Mouse (Mus musculus): ENCODE data around the gene Med8. TPM values are rescaled to one million over a fixed set of nuclear protein-coding genes. Genes with fewer than 3 reads are reported as not detected.

Gene Med8
- total RNA-seq, 2 experiments from 2014 or later = 76.5 to 78.8 TPM

- DNase-seq (ENCODE audit: low spot score in 2 of 2) = no peak
Observed at GRCm38 (mm10) chr4:118413553-118413952, 4.4 kb downstream of the Med8 start.

GRCm38 (mm10) chr4:118415779-118416178, 6.6 kb downstream of the Med8 start:
- no peak for DNase-seq (ENCODE audit: low spot score in 2 of 2)

- no peak for DNase-seq (ENCODE audit: low spot score in 2 of 2)
Observed at GRCm38 (mm10) chr4:118416329-118416728, 7.2 kb downstream of the Med8 start.

- no peak for DNase-seq (ENCODE audit: low spot score in 2 of 2)
Observed at GRCm38 (mm10) chr4:118417112-118417797, 8.1 kb downstream of the Med8 start.

- DNase-seq (ENCODE audit: low spot score in 2 of 2) = no peak
Observed at GRCm38 (mm10) chr4:118421384-118421783, 12.2 kb downstream of the Med8 start.

GRCm38 (mm10) chr4:118424541-118425160, 15.5 kb downstream of the Med8 start:
- no peak for DNase-seq (ENCODE audit: low spot score in 2 of 2)

- DNase-seq (ENCODE audit: low spot score in 2 of 2) = no peak
Observed at GRCm38 (mm10) chr4:118425374-118425773, 16.2 kb downstream of the Med8 start.

GRCm38 (mm10) chr4:118427415-118427767, 18.3 kb downstream of the Med8 start:
- no peak for DNase-seq (ENCODE audit: low spot score in 2 of 2)

GRCm38 (mm10) chr4:118427768-118428451, 18.8 kb downstream of the Med8 start, which contains the start of gene Elovl1:
Elovl1 (plus strand) TSS chr4:118428093.
- peak; percentile 77 to 84 for DNase-seq (ENCODE audit: low spot score in 2 of 2)

GRCm38 (mm10) chr4:118428531-118429214, 19.5 kb downstream of the Med8 start:
- DNase-seq (ENCODE audit: low spot score in 2 of 2) = no peak

- no peak for DNase-seq (ENCODE audit: low spot score in 2 of 2)
Observed at GRCm38 (mm10) chr4:118429215-118429895, 20.2 kb downstream of the Med8 start.

- DNase-seq (ENCODE audit: low spot score in 2 of 2) = no peak
Observed at GRCm38 (mm10) chr4:118432332-118432731, 23.2 kb downstream of the Med8 start.

GRCm38 (mm10) chr4:118436820-118437603, 27.9 kb downstream of the Med8 start, which contains the start of gene Cdc20:
Cdc20 (minus strand) TSS chr4:118437352.
- DNase-seq (ENCODE audit: low spot score in 2 of 2) = peak; percentile 79 to 85

- DNase-seq (ENCODE audit: low spot score in 2 of 2) = no peak
Observed at GRCm38 (mm10) chr4:118437829-118438253, 28.7 kb downstream of the Med8 start.

GRCm38 (mm10) chr4:118445088-118445487, 36.0 kb downstream of the Med8 start:
- DNase-seq (ENCODE audit: low spot score in 2 of 2) = no peak

GRCm38 (mm10) chr4:118445781-118446414, 36.8 kb downstream of the Med8 start:
- no peak for DNase-seq (ENCODE audit: low spot score in 2 of 2)

GRCm38 (mm10) chr4:118446415-118447153, 37.4 kb downstream of the Med8 start:
- DNase-seq (ENCODE audit: low spot score in 2 of 2) = no peak

GRCm38 (mm10) chr4:118457345-118457975, 48.3 kb downstream of the Med8 start, which contains the start of gene Mpl:
Mpl (minus strand) TSS chr4:118457513.
- no peak for DNase-seq (ENCODE audit: low spot score in 2 of 2)

Measured in adrenal gland, postnatal 4 days (tissue).